Mouse (Mus musculus) neural tube, embryonic 14.5 days (tissue): ENCODE data around the gene Iqgap3. TPM values are rescaled to one million over a fixed set of nuclear protein-coding genes. Genes with fewer than 3 reads are reported as not detected.

Experiments used
- ATAC-seq: fragments of 200-750 bp; cut with Nextera tagmentation; 2 replicates; pipeline ENCODE4 v1.8.0; 2017; ENCODE audit warnings: low read depth, mild to moderate bottlenecking, moderate TSS enrichment, moderate library complexity
- H3K27ac ChIP-seq: fragments of 300-500 bp; sonication (generic); 2 replicates; pipeline ENCODE4 v1.5.1; 2014; ENCODE audit warnings: low read depth, mild to moderate bottlenecking, control low read depth, low read length, moderate library complexity, mixed read lengths
- H3K27me3 ChIP-seq: fragments of 300-500 bp; sonication (generic); 2 replicates; pipeline ENCODE4 v1.6.1; 2014; ENCODE audit warnings: low read length; ENCODE audit not compliant: control insufficient read depth, insufficient read depth
- H3K36me3 ChIP-seq: fragments of 300-500 bp; sonication (generic); 2 replicates; pipeline ENCODE4 v1.6.1; 2014; ENCODE audit warnings: low read length, mixed read lengths; ENCODE audit not compliant: control insufficient read depth, insufficient read depth
- H3K4me1 ChIP-seq: fragments of 300-500 bp; sonication (generic); 2 replicates; pipeline ENCODE4 v1.6.1; 2014; ENCODE audit warnings: low read length; ENCODE audit not compliant: control insufficient read depth, insufficient read depth
- H3K4me2 ChIP-seq: fragments of 300-500 bp; sonication (generic); 2 replicates; pipeline ENCODE4 v1.6.1; 2014; ENCODE audit warnings: mild to moderate bottlenecking, low read depth, low read length, control low read depth
- H3K4me3 ChIP-seq: fragments of 300-500 bp; sonication (generic); 2 replicates; pipeline ENCODE4 v1.5.1; 2014; ENCODE audit warnings: low read depth, low read length, control low read depth, mixed read lengths
- H3K9ac ChIP-seq: fragments of 300-500 bp; sonication (generic); replicated peaks from 2 replicates; pipeline ENCODE4 v1.6.1; 2014; ENCODE audit warnings: low read depth, mild to moderate bottlenecking, control low read depth, low read length, mixed read lengths
- H3K9me3 ChIP-seq: fragments of 300-500 bp; sonication (generic); 2 replicates; pipeline ENCODE4 v1.6.1; 2016; ENCODE audit warnings: low read length; ENCODE audit not compliant: control insufficient read depth
- WGBS: fragments of 180-500 bp; shearing (Covaris S2); extraction: QIAGEN DNeasy Blood & Tissue Kit; methylation state at CpG from one replicate; pipeline ENCODE4 v1.1.7; 2014; 5-methylcytosine and 5-hydroxymethylcytosine counted together
- polyA plus RNA-seq: library from polyadenylated mRNA; unstranded; fragments of >200 nt; fragmentation: Nextera tagmentation; extraction: Ambion mirVana; gene quantifications from 2 replicates; pipeline ENCODE4 v1.2.1, GENCODE M21; 2014

The Iqgap3 gene
- polyA plus RNA-seq, 1 experiment from 2014 or later: 1.2 TPM

DNA sequence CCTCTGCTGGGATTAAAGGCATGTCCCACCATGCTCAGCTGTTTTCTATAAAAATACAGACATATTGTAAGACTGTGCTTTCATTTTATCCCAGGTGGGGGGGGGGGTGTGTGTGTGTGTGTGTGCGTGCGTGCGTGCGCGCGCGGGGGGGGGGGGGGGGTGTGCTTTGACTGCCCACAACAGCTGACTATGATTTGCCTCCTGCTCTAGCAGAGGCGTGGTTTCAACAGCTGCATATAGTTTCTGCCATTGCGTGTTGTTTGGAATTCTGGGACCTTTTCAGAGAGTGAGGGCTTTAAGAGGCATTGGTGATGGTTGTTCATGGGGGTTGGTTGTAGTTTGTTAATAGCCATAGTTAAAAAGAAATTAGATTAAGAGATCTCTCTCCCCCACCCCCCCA lies 3.7 kb downstream of the Iqgap3 start:
- 94% methylated on average over 7 of the region's 9 CpGs for WGBS
- no peak overlapping the region for H3K27ac ChIP-seq
- H3K4me2 ChIP-seq: no peak overlapping the region
- H3K36me3 ChIP-seq: no peaks in the 10 kb centered on the region
- H3K4me3 ChIP-seq: no peak overlapping the region
- no peak overlapping the region for H3K9ac ChIP-seq
- 0 out of 2 replicates have a peak, but pooled peaks cover 5% of the 10 kb centered on the region for H3K4me1 ChIP-seq
- H3K27me3 ChIP-seq: no peaks in the 10 kb centered on the region
- no peaks in the 10 kb centered on the region for H3K9me3 ChIP-seq
- ATAC-seq: no peak

DNA sequence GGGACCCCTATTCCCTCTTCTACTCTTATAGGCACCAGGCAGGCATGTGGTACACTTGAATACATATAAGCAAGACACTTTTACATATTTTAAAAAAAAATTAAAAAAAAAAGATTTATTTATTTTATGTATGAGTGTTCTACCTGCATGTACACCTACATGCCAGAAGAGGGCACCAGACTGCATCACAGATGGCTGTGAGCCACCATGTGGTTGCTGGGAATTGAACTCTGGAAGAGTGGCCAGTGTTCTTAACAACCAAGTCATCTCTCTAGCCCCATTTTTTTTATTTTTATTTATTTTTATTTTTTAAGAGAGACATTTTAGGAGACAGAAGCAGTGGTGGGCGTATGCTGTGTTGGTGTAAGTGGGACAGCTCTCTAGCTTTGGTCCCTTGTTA lies 5.9 kb downstream of the Iqgap3 start:
- 75% methylated on average over 1 of the region's 1 CpGs for WGBS
- Histone ChIP-seq H3K9me3 (no peaks in the 10 kb centered on the region), H3K4me2 (no peak overlapping the region), H3K36me3 (no peaks in the 10 kb centered on the region), H3K4me1 (no peaks in the 10 kb centered on the region), H3K9ac (no peak overlapping the region), H3K27me3 (no peaks in the 10 kb centered on the region), H3K27ac (no peak overlapping the region), H3K4me3 (no peak overlapping the region)
- no peak for ATAC-seq

DNA sequence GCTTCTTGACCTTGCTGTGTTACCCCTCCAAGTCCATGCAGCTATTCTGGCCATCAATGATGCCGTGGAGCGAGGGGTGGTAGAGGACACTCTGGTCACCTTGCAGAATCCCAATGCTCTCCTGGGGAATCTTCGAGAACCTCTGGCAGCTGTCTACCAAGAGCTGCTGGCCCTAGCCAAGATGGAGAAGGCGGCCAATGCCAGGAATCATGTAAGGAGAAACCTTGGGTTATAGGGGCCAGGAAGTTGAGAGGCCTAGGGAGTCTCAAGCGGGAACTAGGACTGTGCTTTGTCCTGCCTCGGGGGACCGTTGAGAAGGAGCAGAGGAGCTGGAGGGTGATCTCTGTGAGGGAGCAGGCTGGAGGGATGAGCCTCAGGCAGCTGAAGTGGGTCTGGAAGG lies 8.3 kb downstream of the Iqgap3 start:
- ATAC-seq: no peak
- Histone ChIP-seq H3K27me3 (no peaks in the 10 kb centered on the region), H3K36me3 (no peaks in the 10 kb centered on the region), H3K9me3 (no peaks in the 10 kb centered on the region), H3K4me1 (no peaks in the 10 kb centered on the region), H3K4me2 (no peak overlapping the region), H3K27ac (no peak overlapping the region), H3K4me3 (no peak overlapping the region), H3K9ac (no peak overlapping the region)
- 93% methylated on average over 7 of the region's 7 CpGs for WGBS

DNA sequence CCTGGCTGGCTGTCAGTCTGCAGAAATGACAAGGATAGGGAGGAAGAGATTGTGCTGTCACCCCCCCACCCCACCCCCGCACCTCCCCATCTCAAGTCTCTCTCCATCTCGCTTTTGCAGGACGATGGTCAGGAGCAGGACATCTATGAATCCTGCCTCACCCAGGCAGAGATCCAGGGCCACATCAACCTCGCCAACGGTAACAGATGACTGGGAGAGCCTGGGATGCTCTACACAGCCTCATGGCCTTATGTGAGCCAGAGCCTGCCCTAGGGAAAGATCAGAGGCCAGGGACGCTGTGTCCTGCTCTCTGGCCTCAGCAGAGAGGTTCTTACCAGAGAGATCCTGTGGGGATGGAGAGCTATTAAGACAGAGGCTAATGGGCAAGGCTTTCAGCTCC lies 8.8 kb downstream of the Iqgap3 start:
- H3K9ac ChIP-seq: no peak overlapping the region
- no peaks in the 10 kb centered on the region for H3K9me3 ChIP-seq
- no peaks in the 10 kb centered on the region for H3K27me3 ChIP-seq
- WGBS: 96% methylated on average over 6 of the region's 6 CpGs
- no peak for ATAC-seq
- H3K27ac ChIP-seq: no peak overlapping the region
- H3K36me3 ChIP-seq: no peaks in the 10 kb centered on the region
- no peak overlapping the region for H3K4me3 ChIP-seq
- H3K4me1 ChIP-seq: no peaks in the 10 kb centered on the region
- H3K4me2 ChIP-seq: no peak overlapping the region

DNA sequence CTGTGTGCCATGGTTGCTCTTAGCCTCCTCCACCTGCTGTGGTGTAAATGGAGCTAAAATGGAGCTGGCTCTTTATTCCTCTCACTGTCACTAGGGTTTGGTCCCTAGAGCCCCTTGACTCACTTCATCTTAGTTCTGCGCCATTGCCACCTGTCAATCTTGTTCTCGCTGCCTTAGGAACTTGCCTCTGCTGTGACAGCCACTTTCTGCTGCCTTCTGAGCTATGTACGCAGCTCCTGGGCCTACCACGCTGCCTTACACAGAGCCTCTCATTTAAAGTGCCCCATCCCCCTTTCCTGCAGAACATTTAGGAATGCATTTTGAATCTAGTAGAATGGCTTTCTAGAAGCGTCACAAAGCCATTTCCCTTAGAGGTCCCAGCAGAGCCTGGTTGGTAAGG lies 12.4 kb downstream of the Iqgap3 start:
- Histone ChIP-seq H3K27ac (no peak overlapping the region), H3K36me3 (no peaks in the 10 kb centered on the region), H3K9me3 (no peaks in the 10 kb centered on the region), H3K4me2 (no peak overlapping the region), H3K27me3 (no peaks in the 10 kb centered on the region), H3K4me1 (no peaks in the 10 kb centered on the region), H3K4me3 (no peak overlapping the region), H3K9ac (no peak overlapping the region)
- ATAC-seq: no peak
- 79% methylated on average over 5 of the region's 5 CpGs for WGBS

DNA sequence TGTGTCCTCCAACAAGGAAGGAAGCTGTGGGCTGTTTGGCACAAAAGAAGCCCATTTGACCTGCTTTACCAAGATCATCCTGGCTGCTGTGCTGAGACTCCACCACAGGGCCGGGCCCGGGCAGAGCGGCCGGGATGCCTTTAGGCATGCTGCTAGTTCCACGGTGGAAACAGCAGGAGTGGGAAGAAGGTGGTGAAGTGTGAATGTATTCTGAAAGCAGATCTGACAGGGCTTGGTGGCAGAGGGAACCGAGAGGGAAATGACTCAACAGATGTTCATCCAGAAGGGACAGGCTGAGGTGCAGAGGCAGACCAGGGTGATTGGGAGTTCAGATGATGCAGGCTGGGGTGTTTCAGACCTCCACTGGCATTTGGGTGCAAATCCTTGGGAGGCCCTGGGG lies 15.9 kb downstream of the Iqgap3 start:
- Histone ChIP-seq H3K27me3 (no peaks in the 10 kb centered on the region), H3K4me1 (no peaks in the 10 kb centered on the region), H3K9ac (no peak overlapping the region), H3K4me3 (no peak overlapping the region), H3K36me3 (no peaks in the 10 kb centered on the region), H3K27ac (no peak overlapping the region), H3K9me3 (no peaks in the 10 kb centered on the region), H3K4me2 (no peak overlapping the region)
- 90% methylated on average over 6 of the region's 6 CpGs for WGBS
- no peak for ATAC-seq

DNA sequence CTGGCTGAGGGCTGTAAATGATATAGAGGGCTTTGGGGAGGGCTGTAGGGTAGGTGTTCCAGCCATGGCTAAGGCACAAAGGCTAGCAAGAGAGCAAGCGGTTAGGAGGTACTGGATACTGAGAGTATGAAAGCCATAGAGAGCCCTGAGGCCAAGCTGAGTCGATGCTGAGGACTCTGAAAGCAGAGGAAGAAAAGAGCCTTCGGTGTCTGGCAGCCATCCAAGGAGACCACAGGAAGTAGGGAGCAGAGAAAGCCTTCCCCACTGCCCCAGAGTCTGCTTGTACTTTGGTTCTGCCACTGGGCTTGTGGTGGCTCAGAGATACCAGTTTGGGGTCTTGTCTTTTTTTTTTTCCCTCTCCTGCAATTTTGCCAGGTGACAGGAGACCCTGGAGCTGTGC lies 18.5 kb downstream of the Iqgap3 start:
- Histone ChIP-seq H3K27me3 (no peaks in the 10 kb centered on the region), H3K27ac (no peak overlapping the region), H3K36me3 (no peaks in the 10 kb centered on the region), H3K4me2 (no peak overlapping the region), H3K4me3 (no peak overlapping the region), H3K9me3 (no peaks in the 10 kb centered on the region), H3K4me1 (no peaks in the 10 kb centered on the region), H3K9ac (no peak overlapping the region)
- WGBS: 66% methylated on average over 3 of the region's 3 CpGs
- ATAC-seq: no peak

DNA sequence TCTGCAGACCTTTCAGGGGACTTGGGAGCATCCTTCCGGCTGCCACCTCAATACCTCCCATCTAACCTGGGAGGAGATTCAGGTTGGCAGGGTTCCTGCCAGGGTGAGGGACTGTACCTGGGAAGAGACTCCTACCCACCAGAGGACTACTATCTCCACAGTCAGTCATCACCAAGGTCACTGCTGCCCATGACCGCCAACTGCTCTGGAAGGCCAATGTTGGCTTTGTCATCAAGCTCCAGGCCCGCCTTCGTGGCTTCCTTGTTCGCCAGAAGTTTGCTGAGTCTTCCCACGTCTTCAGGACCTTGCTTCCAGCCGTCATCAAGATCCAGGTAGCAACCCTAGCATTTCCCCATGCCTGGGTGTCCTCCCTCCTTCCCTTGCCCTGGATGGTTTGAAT lies 20.0 kb downstream of the Iqgap3 start:
- 93% methylated on average over 7 of the region's 7 CpGs for WGBS
- Histone ChIP-seq H3K27me3 (no peaks in the 10 kb centered on the region), H3K9me3 (no peaks in the 10 kb centered on the region), H3K4me3 (no peak overlapping the region), H3K4me1 (no peaks in the 10 kb centered on the region), H3K36me3 (no peaks in the 10 kb centered on the region), H3K4me2 (no peak overlapping the region), H3K27ac (no peak overlapping the region), H3K9ac (no peak overlapping the region)
- ATAC-seq: no peak

DNA sequence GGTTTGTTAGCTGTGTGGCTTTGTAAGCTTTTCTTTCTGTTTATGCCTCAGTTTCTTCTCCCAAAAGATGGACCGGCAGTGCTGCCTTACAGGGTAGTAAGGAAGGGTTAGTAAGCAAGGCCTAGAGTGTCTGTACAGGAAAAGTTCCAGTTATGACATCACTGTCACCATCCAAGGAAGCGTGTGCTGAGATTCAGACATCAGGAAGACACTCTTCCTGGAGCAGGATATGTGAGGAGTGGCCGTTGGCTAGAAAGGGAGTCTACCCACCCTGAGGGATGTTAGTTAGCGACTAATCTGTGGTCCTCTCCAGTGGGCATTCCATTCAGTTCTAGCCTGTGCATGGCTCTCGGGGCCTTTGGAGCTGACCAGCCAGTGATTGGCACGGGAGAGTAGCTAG lies 20.4 kb downstream of the Iqgap3 start:
- no peak overlapping the region for H3K4me2 ChIP-seq
- no peak overlapping the region for H3K9ac ChIP-seq
- WGBS: 92% methylated on average over 6 of the region's 6 CpGs
- no peaks in the 10 kb centered on the region for H3K9me3 ChIP-seq
- no peaks in the 10 kb centered on the region for H3K4me1 ChIP-seq
- H3K27ac ChIP-seq: no peak overlapping the region
- ATAC-seq: no peak
- no peaks in the 10 kb centered on the region for H3K36me3 ChIP-seq
- H3K27me3 ChIP-seq: no peaks in the 10 kb centered on the region
- no peak overlapping the region for H3K4me3 ChIP-seq

DNA sequence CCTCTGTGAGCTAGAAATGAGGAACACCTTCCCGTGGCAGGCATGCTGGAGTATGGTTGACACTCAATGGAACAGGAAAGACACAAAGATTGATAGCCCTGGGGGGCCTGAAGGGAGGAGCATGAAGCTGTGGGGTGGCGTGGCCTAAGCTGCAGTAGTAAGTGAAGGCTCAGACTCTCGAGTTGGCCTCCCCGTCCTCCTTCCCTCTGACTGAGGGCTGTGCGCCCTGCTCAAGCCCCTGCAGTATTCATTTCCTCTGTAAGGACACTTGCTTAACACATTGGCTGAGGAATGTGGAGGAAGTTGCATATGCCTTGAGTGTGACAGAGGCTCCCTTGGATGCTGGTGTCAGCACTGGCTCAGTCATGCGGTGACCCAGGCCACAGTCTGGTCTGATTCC lies 20.8 kb downstream of the Iqgap3 start:
- Histone ChIP-seq H3K4me1 (no peaks in the 10 kb centered on the region), H3K9ac (no peak overlapping the region), H3K9me3 (no peaks in the 10 kb centered on the region), H3K27me3 (no peaks in the 10 kb centered on the region), H3K27ac (no peak overlapping the region), H3K4me3 (no peak overlapping the region), H3K4me2 (no peak overlapping the region), H3K36me3 (no peaks in the 10 kb centered on the region)
- 87% methylated on average over 6 of the region's 6 CpGs for WGBS
- ATAC-seq: no peak
